29 mouse cellular contexts compared by ENCODE assay signal in genomic region chr17:8701096-8701495, GRCm38 (mm10).
DNase-seq lines count a peak whose midpoint lies in the region; ATAC-seq and TF ChIP-seq lines count a peak whose summit lies in the region.
"Had no signal": no experiment of that assay in that cellular context is flagged by ENCODE, and none has a peak within 500 bp of the region (broad histone marks: within the 10 kb centered on the region; RNA-seq: fewer than 3 reads in every experiment).

No protein-coding gene starts in this region.

- H3K4me1 ChIP-seq in forebrain, embryonic 11.5 days (replicated peaks; ENCODE audit: control insufficient read depth, insufficient read depth, low read length) = no peaks in the 10 kb centered on the region
- H3K4me1 ChIP-seq in forebrain, embryonic 14.5 days (ENCODE audit: control insufficient read depth, insufficient read depth, low read length) = no peaks in the 10 kb centered on the region
- peaks cover 5 to 28% of the 10 kb centered on the region in 2 experiments for H3K4me1 ChIP-seq in CH12.LX (ENCODE audit: control insufficient read depth in 1 of 2, insufficient read depth in 2 of 2)
- peaks cover 4% of the 10 kb centered on the region; the same call in 1 of the 2 replicates for H3K4me1 ChIP-seq in limb, embryonic 14.5 days (ENCODE audit: control insufficient read depth, insufficient read depth, low read length)
- H3K4me1 ChIP-seq: forebrain, embryonic 13.5 days; heart, embryonic 13.5 days; liver, embryonic 15.5 days; lung, embryonic 15.5 days; megakaryocyte, embryonic 14.5 days; stomach, embryonic 15.5 days had no signal

- peak; percentile 27 to 37 for DNase-seq in cerebellum, adult 18-20 months
- peak; percentile 45 for DNase-seq in forebrain, embryonic 11.5 days (ENCODE audit: low spot score)
- DNase-seq in forebrain, embryonic 14.5 days (ENCODE audit: low spot score) = no peak
- DNase-seq in CH12.LX (ENCODE audit: extremely low read depth) = peak; percentile 46
- no peak for DNase-seq in limb, embryonic 14.5 days (ENCODE audit: low spot score)
- no peak for DNase-seq in left cerebral cortex, postnatal 14 days (ENCODE audit: low spot score in 2 of 2)
- DNase-seq in urinary bladder, adult 18-20 months (ENCODE audit: low spot score in 2 of 2) = no peak
- DNase-seq: adrenal gland, adult 8-10 months; cerebellum, postnatal 10 days; heart, adult 18-20 months; heart, postnatal 14 days; kidney, postnatal 36 days; liver; lung, postnatal 36 days; midbrain, embryonic 14.5 days; thymus, adult 2 months had no signal

- H3K79me2 ChIP-seq in CH12.LX (replicated peaks; ENCODE audit: control insufficient read depth, extremely low read depth, insufficient read depth, poor library complexity, severe bottlenecking) = no peaks in the 10 kb centered on the region

- intact Hi-C loops in left cerebral cortex, postnatal 14 days (cut with DNase I) = no loop called here

- TF ChIP-seq CTCF in CH12.LX (conservative IDR thresholded peaks at IDR 0.05 in 1 of 2, IDR thresholded peaks at IDR 0.05 in 1 of 2; ENCODE audit: low read depth in 2 of 2, low read length in 2 of 2) = no peak

- TF ChIP-seq EP300 in CH12.LX (IDR thresholded peaks at IDR 0.05; ENCODE audit: low read length) = no peak

- WGBS in forebrain, embryonic 11.5 days = 81% methylated on average over 7 of the region's 7 CpGs
- 79% methylated on average over 7 of the region's 7 CpGs for WGBS in forebrain, embryonic 14.5 days
- WGBS in limb, embryonic 14.5 days = 32% methylated on average over 7 of the region's 7 CpGs

- H3K4me3 ChIP-seq in forebrain, embryonic 11.5 days (ENCODE audit: low read depth, low read length) = no peak overlapping the region
- H3K4me3 ChIP-seq in forebrain, embryonic 14.5 days (ENCODE audit: low read depth, low read length) = no peak overlapping the region
- no peak overlapping the region for H3K4me3 ChIP-seq in CH12.LX (replicated peaks in 1 of 3; ENCODE audit: low read depth in 2 of 3, low read length in 2 of 3, poor library complexity in 1 of 3)
- H3K4me3 ChIP-seq in limb, embryonic 14.5 days (replicated peaks; ENCODE audit: low read length) = no peak overlapping the region
- H3K4me3 ChIP-seq: embryonic facial prominence, embryonic 12.5 days; erythroblast, embryonic 14.5 days; forebrain, embryonic 13.5 days; heart, embryonic 13.5 days; liver, embryonic 15.5 days; lung, embryonic 15.5 days; megakaryocyte, embryonic 14.5 days; stomach, embryonic 15.5 days had no signal

- H3K4me2 ChIP-seq in forebrain, embryonic 11.5 days (ENCODE audit: low read depth, low read length, severe bottlenecking) = no peak overlapping the region
- no peak overlapping the region for H3K4me2 ChIP-seq in forebrain, embryonic 14.5 days (ENCODE audit: low read length)
- peak overlapping the region; percentile 22; the same call in 1 of the 2 replicates for H3K4me2 ChIP-seq in CH12.LX (ENCODE audit: insufficient read depth, low read depth, poor library complexity, severe bottlenecking)
- H3K4me2 ChIP-seq in limb, embryonic 14.5 days (replicated peaks; ENCODE audit: low read depth, low read length, severe bottlenecking) = no peak overlapping the region
- H3K4me2 ChIP-seq: embryonic facial prominence, embryonic 12.5 days; forebrain, embryonic 13.5 days; heart, embryonic 13.5 days; liver, embryonic 15.5 days; lung, embryonic 15.5 days; stomach, embryonic 15.5 days had no signal

- H3K27ac ChIP-seq in forebrain, embryonic 11.5 days (ENCODE audit: low read depth, low read length) = no peak overlapping the region
- H3K27ac ChIP-seq in forebrain, embryonic 14.5 days (ENCODE audit: low read depth, low read length) = no peak overlapping the region
- H3K27ac ChIP-seq in CH12.LX (ENCODE audit: insufficient read depth, low read depth) = no peak overlapping the region
- H3K27ac ChIP-seq in limb, embryonic 14.5 days (replicated peaks; ENCODE audit: low read depth, low read length) = 0 out of 2 replicates have a peak overlapping the region, but pooled peaks have one; percentile 26
- H3K27ac ChIP-seq: embryonic facial prominence, embryonic 12.5 days; forebrain, embryonic 13.5 days; heart, embryonic 13.5 days; liver, embryonic 15.5 days; lung, embryonic 15.5 days; stomach, embryonic 15.5 days had no signal

- dilution Hi-C loops in CH12.LX (cut with MboI; ENCODE audit: extremely low pct_ligation_motif_present, extremely low pct_unique_long_range_greater_than_20kb, low sequenced_read_pairs) = no loop called here

- H3K36me3 ChIP-seq in forebrain, embryonic 11.5 days (ENCODE audit: control insufficient read depth, insufficient read depth, low read length) = no peaks in the 10 kb centered on the region
- H3K36me3 ChIP-seq in forebrain, embryonic 14.5 days (ENCODE audit: control insufficient read depth, insufficient read depth, low read length) = no peaks in the 10 kb centered on the region
- H3K36me3 ChIP-seq in CH12.LX (replicated peaks in 1 of 2; ENCODE audit: control insufficient read depth in 1 of 2, insufficient read depth in 1 of 2, low read length in 1 of 2) = no peaks in the 10 kb centered on the region
- H3K36me3 ChIP-seq in limb, embryonic 14.5 days (ENCODE audit: control insufficient read depth, insufficient read depth, low read length) = no peaks in the 10 kb centered on the region
- H3K36me3 ChIP-seq: embryonic facial prominence, embryonic 12.5 days; heart, embryonic 13.5 days; liver, embryonic 15.5 days; lung, embryonic 15.5 days; stomach, embryonic 15.5 days had no signal

- in situ Hi-C loops in CH12.LX (cut with MboI; ENCODE audit: low pct_ligation_motif_present, low pct_unique_long_range_greater_than_20kb, low sequenced_read_pairs) = no loop called here

- no peaks in the 10 kb centered on the region for H3K27me3 ChIP-seq in forebrain, embryonic 11.5 days (ENCODE audit: control insufficient read depth, insufficient read depth, low read length)
- no peaks in the 10 kb centered on the region for H3K27me3 ChIP-seq in forebrain, embryonic 14.5 days (replicated peaks; ENCODE audit: control insufficient read depth, insufficient read depth, low read length)
- no peaks in the 10 kb centered on the region for H3K27me3 ChIP-seq in CH12.LX (replicated peaks)
- H3K27me3 ChIP-seq in limb, embryonic 14.5 days (ENCODE audit: control insufficient read depth, insufficient read depth, low read length) = no peaks in the 10 kb centered on the region
- H3K27me3 ChIP-seq: embryonic facial prominence, embryonic 12.5 days; forebrain, embryonic 13.5 days; heart, embryonic 13.5 days; liver, embryonic 15.5 days; lung, embryonic 15.5 days; stomach, embryonic 15.5 days had no signal

- no peak for ATAC-seq in cerebellum, adult (ENCODE audit: insufficient number of reproducible peaks, low FRiP score, low TSS enrichment)
- ATAC-seq in forebrain, embryonic 11.5 days (replicated peaks; ENCODE audit: low FRiP score) = no peak
- no peak for ATAC-seq in forebrain, embryonic 14.5 days
- no peak for ATAC-seq in limb, embryonic 14.5 days (ENCODE audit: low FRiP score, low read depth)
- ATAC-seq: activated CD4-positive, CD25-positive, alpha-beta regulatory T cell, adult 4 months; CD4-positive, CD25-positive, alpha-beta regulatory T cell, adult 4 months; forebrain, embryonic 13.5 days; intestine, postnatal 0 days; Patski had no signal

- TF ChIP-seq POLR2A in CH12.LX (IDR thresholded peaks at IDR 0.05; ENCODE audit: low read depth, low read length) = no peak
- no peak for TF ChIP-seq POLR2A in limb, embryonic 14.5 days (IDR thresholded peaks at IDR 0.05; ENCODE audit: borderline replicate concordance, extremely low read depth, insufficient read depth, insufficient read length)

- no peaks in the 10 kb centered on the region for H3K9me3 ChIP-seq in forebrain, embryonic 11.5 days (ENCODE audit: control insufficient read depth, low read length)
- H3K9me3 ChIP-seq in forebrain, embryonic 14.5 days (replicated peaks; ENCODE audit: control insufficient read depth, low read length) = no peaks in the 10 kb centered on the region
- peaks cover 9% of the 10 kb centered on the region for H3K9me3 ChIP-seq in CH12.LX (replicated peaks; ENCODE audit: low read length)
- H3K9me3 ChIP-seq in limb, embryonic 14.5 days (ENCODE audit: control insufficient read depth, low read length) = 0 out of 2 replicates have a peak, but pooled peaks cover 3% of the 10 kb centered on the region
- H3K9me3 ChIP-seq: forebrain, embryonic 13.5 days; heart, embryonic 13.5 days; liver, embryonic 15.5 days; lung, embryonic 15.5 days; stomach, embryonic 15.5 days had no signal

- no peak for TF ChIP-seq RAD21 in CH12.LX (IDR thresholded peaks at IDR 0.05; ENCODE audit: low read depth, low read length)

- no peak overlapping the region for H3K9ac ChIP-seq in forebrain, embryonic 11.5 days (ENCODE audit: low read length)
- H3K9ac ChIP-seq in forebrain, embryonic 14.5 days (ENCODE audit: low read length) = no peak overlapping the region
- no peak overlapping the region for H3K9ac ChIP-seq in CH12.LX (ENCODE audit: insufficient read depth, low read depth)
- no peak overlapping the region for H3K9ac ChIP-seq in limb, embryonic 14.5 days (ENCODE audit: low read depth, low read length, severe bottlenecking)
- H3K9ac ChIP-seq: embryonic facial prominence, embryonic 12.5 days; forebrain, embryonic 13.5 days; heart, embryonic 13.5 days; liver, embryonic 15.5 days; lung, embryonic 15.5 days; stomach, embryonic 15.5 days had no signal

TF ChIP-seq in CH12.LX, 34 proteins besides CTCF, POLR2A, EP300 and RAD21:
- peak; percentile 50 for TF ChIP-seq USF1 (IDR thresholded peaks at IDR 0.05; ENCODE audit: low read depth, low read length)
- no peak for TF ChIP-seq NRF1 (IDR thresholded peaks at IDR 0.05; ENCODE audit: low read depth, low read length)
- peak; percentile 34 for TF ChIP-seq USF2 (conservative IDR thresholded peaks at IDR 0.05; ENCODE audit: low read depth, low read length)

Comparison
In these comparisons a context has a peak if more than half of its experiments do, and no peak if none do; other contexts are left out.
1. DNase-seq: peak in cerebellum, adult 18-20 months (2 of 2), forebrain, embryonic 11.5 days (single experiment) and CH12.LX (single experiment); none in forebrain, embryonic 14.5 days (single experiment), limb, embryonic 14.5 days (single experiment), left cerebral cortex, postnatal 14 days (0 of 2) and urinary bladder, adult 18-20 months (0 of 2).